Mouse (Mus musculus): ENCODE measurements around the gene Duox2.
A peak's percentile ranks its signal among the peaks of the same experiment; 100 is the strongest.
"Not testable (repeated sequence)": the region's sequence is repeated elsewhere in the genome, so short reads cannot be mapped to it uniquely, and the experiment has no call there.

Duox2 gene

GRCm38 (mm10) chr2:122298096-122298499, at the start of gene Duox2:
Gene Duox2, minus strand, starts transcription at chr2:122298449.
- DNase-seq, result no peak

DNA sequence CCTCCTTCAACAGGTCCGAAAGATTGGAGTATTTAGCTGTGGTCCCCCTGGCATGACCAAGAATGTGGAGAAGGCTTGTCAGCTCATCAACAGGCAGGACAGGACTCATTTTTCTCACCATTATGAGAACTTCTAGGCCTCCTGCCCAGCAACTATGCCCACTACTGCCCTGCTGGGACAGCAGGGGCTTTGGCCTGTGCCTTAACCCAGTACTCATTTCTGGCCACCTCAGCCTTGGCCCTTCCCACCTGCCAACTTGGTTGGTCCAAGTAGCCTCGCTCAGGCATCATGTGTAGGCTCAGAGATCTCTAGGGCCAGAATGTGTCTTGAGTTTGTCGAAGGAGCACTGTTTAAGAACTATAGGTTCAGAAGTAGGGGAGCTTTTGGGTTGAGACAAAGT, 49.0 kb upstream of the Duox2 start:
- no peak for DNase-seq

DNA sequence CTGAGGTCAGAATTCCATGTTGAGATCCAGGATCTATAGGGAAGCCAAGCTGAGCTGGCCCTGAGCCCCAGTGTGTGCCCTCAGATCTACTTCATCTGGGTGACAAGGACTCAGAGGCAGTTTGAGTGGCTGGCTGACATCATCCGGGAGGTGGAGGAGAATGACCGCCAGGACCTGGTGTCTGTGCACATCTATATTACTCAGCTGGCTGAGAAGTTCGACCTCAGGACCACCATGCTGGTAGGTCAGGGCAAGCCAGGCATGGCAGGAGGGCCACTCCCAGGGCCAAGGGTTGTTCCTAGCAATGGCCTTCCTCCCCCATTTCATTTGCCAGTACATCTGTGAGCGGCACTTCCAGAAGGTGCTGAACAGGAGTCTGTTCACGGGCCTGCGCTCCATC, 47.9 kb upstream of the Duox2 start:
- DNase-seq, result not testable (repeated sequence)

GRCm38 (mm10) chr2:122345106-122345893, 47.1 kb upstream of the Duox2 start:
- DNase-seq, result no peak

- no peak for DNase-seq
Measured at GRCm38 (mm10) chr2:122337291-122337690, 39.0 kb upstream of the Duox2 start.

DNA sequence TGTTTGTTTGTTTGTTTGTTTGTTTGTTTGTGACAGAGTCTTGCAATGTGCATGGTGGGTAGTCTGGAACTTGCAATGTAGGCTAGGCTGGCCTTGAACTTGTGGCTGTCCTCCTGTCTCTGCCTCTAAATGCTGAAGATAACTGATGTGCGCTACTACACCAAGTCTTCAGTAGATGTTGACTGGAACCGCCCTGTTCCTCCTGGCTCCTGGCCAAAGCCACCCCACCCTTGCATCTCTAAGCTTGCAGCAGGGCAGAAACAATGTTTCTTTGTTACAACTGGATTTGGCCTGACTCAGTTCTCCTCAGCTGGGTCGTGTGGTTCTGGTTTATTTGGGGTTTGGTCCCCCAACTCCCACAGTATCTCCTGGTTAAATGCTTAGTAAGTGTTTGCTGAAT, 35.9 kb upstream of the Duox2 start:
- no peak for DNase-seq

GRCm38 (mm10) chr2:122332222-122332621, 34.0 kb upstream of the Duox2 start:
- DNase-seq, result no peak

GRCm38 (mm10) chr2:122330317-122330716, 32.1 kb upstream of the Duox2 start:
- not testable (repeated sequence) for DNase-seq

- DNase-seq, result no peak
Measured at GRCm38 (mm10) chr2:122327986-122328385, 29.7 kb upstream of the Duox2 start.

DNA sequence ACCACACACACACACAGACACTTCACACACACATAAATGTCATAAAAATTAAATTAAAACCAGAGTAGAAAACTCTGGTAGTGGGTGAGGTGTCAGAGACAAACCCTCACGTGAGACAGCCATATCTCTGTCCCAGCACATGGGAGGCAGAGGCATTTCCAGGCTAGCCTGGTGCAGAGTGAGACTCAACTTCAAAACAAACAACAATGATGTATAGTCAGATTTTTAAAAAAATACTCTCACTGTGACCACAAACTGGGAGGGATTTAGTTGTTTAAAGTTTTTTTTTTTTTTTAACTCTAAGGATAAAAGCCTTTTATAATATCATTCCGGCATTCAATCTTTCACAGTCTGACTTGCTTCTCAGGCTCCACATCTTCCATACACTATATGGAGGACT, 27.1 kb upstream of the Duox2 start:
- no peak for DNase-seq

- no peak for DNase-seq
Measured at GRCm38 (mm10) chr2:122324586-122324985, 26.3 kb upstream of the Duox2 start.

DNA sequence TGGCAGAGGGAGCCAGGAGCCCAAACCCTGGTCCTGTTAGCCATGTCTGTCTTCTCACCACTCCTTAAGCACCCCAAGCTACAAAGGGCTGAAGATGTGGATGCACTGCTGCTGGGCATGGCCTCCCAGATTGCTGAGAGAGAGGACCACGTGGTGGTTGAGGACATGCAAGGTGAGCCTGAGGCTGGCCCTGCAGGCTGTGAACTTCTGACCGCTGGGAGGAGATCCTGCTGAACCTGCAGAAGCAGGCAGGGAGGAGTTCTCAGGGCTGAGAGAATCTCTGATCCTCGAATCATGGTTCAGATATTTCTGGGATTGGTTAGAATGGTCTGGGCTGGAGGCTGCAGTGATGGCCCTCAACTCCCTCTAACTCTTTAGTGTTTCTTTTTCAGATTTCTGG, 25.7 kb upstream of the Duox2 start:
- DNase-seq, result no peak

- DNase-seq, result no peak
Measured at GRCm38 (mm10) chr2:122317384-122317783, 19.1 kb upstream of the Duox2 start.

- DNase-seq, result no peak
Measured at GRCm38 (mm10) chr2:122315372-122315771, 17.1 kb upstream of the Duox2 start, which contains the start of gene Duox1. Gene Duox1, plus strand, starts transcription at chr2:122315672.

GRCm38 (mm10) chr2:122313536-122313935, 15.3 kb upstream of the Duox2 start, which contains the start of gene Duoxa1:
Gene Duoxa1, minus strand, starts transcription at chr2:122313730.
- DNase-seq, result no peak

- peak; percentile 75 for DNase-seq
Measured at GRCm38 (mm10) chr2:122312722-122313417, 14.6 kb upstream of the Duox2 start.

DNA sequence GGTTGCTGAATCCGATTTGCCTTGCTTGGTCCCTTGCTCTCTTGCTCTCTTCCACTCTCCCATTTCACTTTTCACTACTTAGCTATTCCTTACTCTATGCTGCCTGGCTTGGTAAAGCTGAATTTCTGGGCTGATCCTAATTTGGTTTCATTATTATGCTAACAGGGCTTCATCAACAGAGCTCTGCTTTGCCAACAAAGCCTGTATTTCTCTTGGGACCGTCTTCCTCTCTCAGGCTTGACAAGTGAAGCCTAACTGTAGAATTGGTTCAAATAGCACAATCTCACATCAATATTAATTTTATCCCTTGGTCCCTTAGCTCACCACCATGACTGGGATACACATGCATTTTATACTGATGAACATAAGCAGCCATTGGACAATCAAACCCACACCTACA, 13.3 kb upstream of the Duox2 start:
- no peak for DNase-seq

- no peak for DNase-seq
Measured at GRCm38 (mm10) chr2:122309647-122310046, 11.4 kb upstream of the Duox2 start.

DNA sequence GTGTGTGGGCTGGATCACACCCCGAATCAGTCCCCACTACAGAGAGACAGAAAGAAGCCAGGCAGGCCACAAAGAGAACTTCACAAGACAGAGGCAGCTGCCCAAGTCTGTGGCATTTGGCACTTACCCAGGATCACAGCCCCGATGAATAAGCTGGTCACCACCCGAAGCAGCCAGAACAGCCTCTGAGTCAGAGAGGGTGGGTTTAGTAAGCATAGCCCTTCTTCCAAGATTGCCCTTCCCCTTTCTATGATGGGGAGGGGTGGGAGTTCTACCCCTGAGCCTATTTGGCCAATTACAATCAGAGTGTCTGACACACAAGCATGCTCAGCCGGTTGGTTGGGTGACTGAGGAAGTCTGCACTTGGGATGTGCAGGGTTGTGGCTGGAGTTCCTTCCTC, 7.9 kb upstream of the Duox2 start:
- DNase-seq, result no peak

DNA sequence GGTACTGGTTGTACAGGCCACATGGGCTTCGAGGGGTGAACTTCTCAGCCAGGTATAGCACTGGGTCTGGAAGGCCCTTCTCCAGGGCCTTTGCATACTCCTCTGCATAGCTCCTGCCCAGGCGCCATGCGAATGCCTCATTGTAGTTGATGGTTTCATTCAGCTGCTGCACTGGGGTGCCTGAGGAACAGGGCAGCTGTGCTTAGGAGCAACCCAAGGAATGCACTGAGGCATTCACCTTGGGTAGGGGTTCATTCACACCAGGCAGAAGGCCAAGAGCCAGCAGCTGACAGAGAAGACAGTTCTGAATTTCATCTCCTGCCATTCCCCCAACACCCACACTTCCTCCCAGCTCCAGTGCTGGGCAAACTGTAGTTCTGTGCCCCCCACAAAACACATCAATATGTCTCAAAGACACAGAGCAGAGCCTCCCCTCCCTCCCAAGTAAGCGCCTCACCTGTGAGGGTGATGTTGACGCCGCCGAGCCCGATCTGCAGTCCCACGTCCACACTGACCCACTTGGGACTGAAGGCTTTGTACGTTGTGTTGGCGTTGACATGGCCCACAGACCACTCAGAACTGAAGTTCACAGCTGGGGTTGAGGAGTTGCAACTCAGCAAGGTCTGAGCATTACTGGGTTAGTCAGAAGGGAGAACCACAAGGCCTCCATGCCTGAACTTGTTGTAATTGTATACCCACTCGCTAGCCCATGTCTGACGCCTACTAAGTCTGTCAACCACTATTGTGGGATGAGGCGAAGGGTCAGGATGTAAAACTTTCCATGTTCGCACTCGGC, 7.0 kb upstream of the Duox2 start:
- no peak for DNase-seq

- DNase-seq, result no peak
Measured at GRCm38 (mm10) chr2:122304544-122304943, 6.3 kb upstream of the Duox2 start.

GRCm38 (mm10) chr2:122302574-122303241, 4.5 kb upstream of the Duox2 start:
- peak; percentile 79 for DNase-seq
